Mouse (Mus musculus) midbrain, embryonic 14.5 days (tissue): Measurements from ENCODE around the gene Rarb. TPM values are rescaled to one million over a fixed set of nuclear protein-coding genes. Genes with fewer than 3 reads are reported as not detected.
"Not testable (repeated sequence)": the region's sequence is repeated elsewhere in the genome, so short reads cannot be mapped to it uniquely, and the experiment has no call there.

Experiments used
- ATAC-seq: fragments of 200-750 bp; cut with Nextera tagmentation; 2 replicates; pipeline ENCODE4 v1.8.0; 2017; ENCODE audit warnings: moderate number of reproducible peaks, moderate library complexity; ENCODE audit not compliant: low FRiP score, low TSS enrichment
- DNase-seq: peaks from one replicate; pipeline ENCODE4 v3.0.0-alpha.2; 2015
- H3K27ac ChIP-seq: fragments of 300-500 bp; sonication (generic); replicated peaks from 2 replicates; pipeline ENCODE4 v1.5.1; 2014; ENCODE audit warnings: mild to moderate bottlenecking, low read depth, low read length, moderate library complexity
- H3K27me3 ChIP-seq: fragments of 300-500 bp; sonication (generic); 2 replicates; pipeline ENCODE4 v1.6.1; 2014; ENCODE audit warnings: low read length, control low read depth, mixed read lengths; ENCODE audit not compliant: control insufficient read depth, insufficient read depth
- H3K36me3 ChIP-seq: fragments of 300-500 bp; sonication (generic); 2 replicates; pipeline ENCODE4 v1.6.1; 2014; ENCODE audit warnings: low read length, control low read depth; ENCODE audit not compliant: control insufficient read depth, insufficient read depth
- H3K4me1 ChIP-seq: fragments of 300-500 bp; sonication (generic); 2 replicates; pipeline ENCODE4 v1.6.1; 2014; ENCODE audit warnings: mild to moderate bottlenecking, antibody characterized with exemption, low read length, control low read depth; ENCODE audit not compliant: control insufficient read depth, insufficient read depth
- H3K4me2 ChIP-seq: fragments of 300-500 bp; sonication (generic); 2 replicates; pipeline ENCODE4 v1.6.1; 2014; ENCODE audit warnings: mild to moderate bottlenecking, low read length, moderate library complexity
- H3K4me3 ChIP-seq: fragments of 300-500 bp; sonication (generic); replicated peaks from 2 replicates; pipeline ENCODE4 v1.5.1; 2014; ENCODE audit warnings: low read depth, low read length
- H3K9ac ChIP-seq: fragments of 300-500 bp; sonication (generic); replicated peaks from 2 replicates; pipeline ENCODE4 v1.6.1; 2014; ENCODE audit warnings: mild to moderate bottlenecking, low read length, moderate library complexity
- H3K9me3 ChIP-seq: fragments of 300-500 bp; sonication (generic); 2 replicates; pipeline ENCODE4 v1.6.1; 2016; ENCODE audit warnings: low read length, control low read depth, mixed read lengths; ENCODE audit not compliant: control insufficient read depth
- WGBS: fragments of 180-500 bp; shearing (Covaris S2); extraction: QIAGEN DNeasy Blood & Tissue Kit; methylation state at CpG from one replicate; pipeline ENCODE4 v1.1.7; 2014; 5-methylcytosine and 5-hydroxymethylcytosine counted together
- polyA plus RNA-seq: library from polyadenylated mRNA; unstranded; fragments of >200 nt; fragmentation: Nextera tagmentation; extraction: Ambion mirVana; gene quantifications from 2 replicates; pipeline ENCODE4 v1.2.1, GENCODE M21; 2014

Rarb gene
- polyA plus RNA-seq, 1 experiment from 2014 or later = 8.4 TPM

GRCm38 (mm10) chr14:16781942-16782541 lies 36.9 kb downstream of the Rarb start:
- H3K9me3 ChIP-seq = no peaks in the 10 kb centered on the region
- H3K9ac ChIP-seq = no peak overlapping the region
- no peaks in the 10 kb centered on the region for H3K4me1 ChIP-seq
- no peak overlapping the region for H3K27ac ChIP-seq
- H3K27me3 ChIP-seq = no peaks in the 10 kb centered on the region
- ATAC-seq (no peak), DNase-seq (no peak)
- no peak overlapping the region for H3K4me2 ChIP-seq
- H3K36me3 ChIP-seq = no peaks in the 10 kb centered on the region
- H3K4me3 ChIP-seq = no peak overlapping the region
- WGBS = 93% methylated on average over 5 of the region's 5 CpGs

- no peak overlapping the region for H3K4me2 ChIP-seq
- WGBS = 88% methylated on average over 2 of the region's 2 CpGs
- no peak for ATAC-seq
Observed at GRCm38 (mm10) chr14:16776723-16777381, 42.1 kb downstream of the Rarb start.

GRCm38 (mm10) chr14:16772927-16773326 lies 46.0 kb downstream of the Rarb start:
- Histone ChIP-seq H3K9me3 (no peaks in the 10 kb centered on the region), H3K4me2 (no peak overlapping the region), H3K36me3 (no peaks in the 10 kb centered on the region), H3K27ac (no peak overlapping the region), H3K4me3 (no peak overlapping the region), H3K9ac (no peak overlapping the region), H3K4me1 (no peaks in the 10 kb centered on the region), H3K27me3 (no peaks in the 10 kb centered on the region)
- DNase-seq = no peak
- ATAC-seq = no peak
- 75% methylated on average over 3 of the region's 3 CpGs for WGBS

More at GRCm38 (mm10) chr14:16776723-16777381, 42.1 kb downstream of the Rarb start:
- Histone ChIP-seq H3K4me3 (no peak overlapping the region), H3K27ac (no peak overlapping the region), H3K27me3 (no peaks in the 10 kb centered on the region), H3K36me3 (no peaks in the 10 kb centered on the region), H3K9ac (no peak overlapping the region), H3K4me1 (no peaks in the 10 kb centered on the region), H3K9me3 (no peaks in the 10 kb centered on the region)
- DNase-seq = no peak

GRCm38 (mm10) chr14:16765891-16766290 lies 53.1 kb downstream of the Rarb start:
- Histone ChIP-seq H3K9me3 (no peaks in the 10 kb centered on the region), H3K36me3 (no peaks in the 10 kb centered on the region), H3K9ac (no peak overlapping the region), H3K27ac (no peak overlapping the region), H3K4me3 (no peak overlapping the region), H3K4me2 (no peak overlapping the region), H3K4me1 (no peaks in the 10 kb centered on the region), H3K27me3 (no peaks in the 10 kb centered on the region)
- ATAC-seq = no peak
- 80% methylated on average over 1 of the region's 1 CpGs for WGBS
- no peak for DNase-seq

- Histone ChIP-seq H3K4me1 (no peaks in the 10 kb centered on the region), H3K27me3 (no peaks in the 10 kb centered on the region), H3K9ac (no peak overlapping the region), H3K27ac (no peak overlapping the region), H3K9me3 (no peaks in the 10 kb centered on the region), H3K36me3 (no peaks in the 10 kb centered on the region), H3K4me2 (no peak overlapping the region), H3K4me3 (no peak overlapping the region)
- ATAC-seq = no peak
- peak; percentile 14 for DNase-seq
Observed at GRCm38 (mm10) chr14:16762773-16763172, 56.2 kb downstream of the Rarb start.

GRCm38 (mm10) chr14:16758773-16759434 lies 60.1 kb downstream of the Rarb start:
- peak; percentile 58 for DNase-seq
- H3K27me3 ChIP-seq = no peaks in the 10 kb centered on the region
- no peak overlapping the region for H3K9ac ChIP-seq
- no peak overlapping the region for H3K27ac ChIP-seq
- H3K4me2 ChIP-seq = no peak overlapping the region
- H3K4me1 ChIP-seq = no peaks in the 10 kb centered on the region
- no peaks in the 10 kb centered on the region for H3K36me3 ChIP-seq
- no peak overlapping the region for H3K4me3 ChIP-seq
- no peak for ATAC-seq
- 57% methylated on average over 6 of the region's 6 CpGs for WGBS
- H3K9me3 ChIP-seq = no peaks in the 10 kb centered on the region

- not testable (repeated sequence) for H3K4me2 ChIP-seq, H3K27me3 ChIP-seq, ATAC-seq, H3K4me1 ChIP-seq, DNase-seq, H3K27ac ChIP-seq, H3K9ac ChIP-seq, H3K36me3 ChIP-seq, H3K4me3 ChIP-seq, H3K9me3 ChIP-seq
- 98% methylated on average over 1 of the region's 1 CpGs for WGBS
Observed at GRCm38 (mm10) chr14:16755601-16756000, 63.4 kb downstream of the Rarb start.

- ATAC-seq (no peak), DNase-seq (no peak)
- H3K4me1 ChIP-seq = no peaks in the 10 kb centered on the region
- H3K4me3 ChIP-seq = no peak overlapping the region
- no peaks in the 10 kb centered on the region for H3K27me3 ChIP-seq
- no peaks in the 10 kb centered on the region for H3K9me3 ChIP-seq
- no peaks in the 10 kb centered on the region for H3K36me3 ChIP-seq
- no peak overlapping the region for H3K4me2 ChIP-seq
- H3K9ac ChIP-seq = no peak overlapping the region
- WGBS = 78% methylated on average over 1 of the region's 1 CpGs
- H3K27ac ChIP-seq = no peak overlapping the region
Observed at GRCm38 (mm10) chr14:16752648-16753047, 66.3 kb downstream of the Rarb start.
